Mouse (Mus musculus) A20 (cell line): Measurements from ENCODE around the gene Pygo2.

ENCODE experiments used
- DNase-seq: peaks from one replicate; pipeline ENCODE4 v3.0.0-alpha.2; 2011; ENCODE audit warnings: low read depth, low spot score

Pygo2 gene

GRCm38 (mm10) chr3:89456726-89457665 is 27.0 kb downstream of the Pygo2 start:
- DNase-seq, result peak; percentile 91

- no peak for DNase-seq
Observed at GRCm38 (mm10) chr3:89458372-89458964, 28.5 kb downstream of the Pygo2 start.

- peak; percentile 96 for DNase-seq
Observed at GRCm38 (mm10) chr3:89458965-89459807, 29.2 kb downstream of the Pygo2 start.

- DNase-seq, result no peak
Observed at GRCm38 (mm10) chr3:89468268-89468667, 38.3 kb downstream of the Pygo2 start.

GRCm38 (mm10) chr3:89472280-89472679 is 42.3 kb downstream of the Pygo2 start:
- DNase-seq, result no peak

- DNase-seq, result no peak
Observed at GRCm38 (mm10) chr3:89473838-89474237, 43.8 kb downstream of the Pygo2 start.

- DNase-seq, result no peak
Observed at GRCm38 (mm10) chr3:89479055-89479454, 49.0 kb downstream of the Pygo2 start.

GRCm38 (mm10) chr3:89481488-89481887 is 51.5 kb downstream of the Pygo2 start:
- DNase-seq, result peak; percentile 82

- peak; percentile 30 for DNase-seq
Observed at GRCm38 (mm10) chr3:89482249-89482648, 52.2 kb downstream of the Pygo2 start.
